Mouse (Mus musculus) liver, postnatal 0 days (tissue): ENCODE data around the gene Sorbs1. TPM values are rescaled to one million over a fixed set of nuclear protein-coding genes. Genes with fewer than 3 reads are reported as not detected.

ENCODE experiments used
- ATAC-seq: fragments of 200-750 bp; cut with Nextera tagmentation; 2 replicates; pipeline ENCODE4 v1.8.0; 2017; ENCODE audit warnings: mild to moderate bottlenecking, moderate library complexity
- DNase-seq: peaks from one replicate; pipeline ENCODE4 v3.0.0-alpha.2; 2016
- H3K27ac ChIP-seq: fragments of 300-500 bp; sonication (generic); 2 replicates; pipeline ENCODE4 v1.5.1; 2014; ENCODE audit warnings: antibody characterized with exemption, moderate library complexity, mild to moderate bottlenecking, low read depth
- H3K27me3 ChIP-seq: fragments of 300-500 bp; sonication (generic); 2 replicates; pipeline ENCODE4 v1.6.1; 2014; ENCODE audit warnings: low read length, control low read depth, mixed read lengths; ENCODE audit not compliant: insufficient read depth
- H3K36me3 ChIP-seq: fragments of 300-500 bp; sonication (generic); replicated peaks from 2 replicates; pipeline ENCODE4 v1.6.1; 2014; ENCODE audit warnings: mild to moderate bottlenecking, control low read depth, low read length, moderate library complexity, mixed read lengths; ENCODE audit not compliant: insufficient read depth
- H3K4me1 ChIP-seq: fragments of 300-500 bp; sonication (generic); 2 replicates; pipeline ENCODE4 v1.6.1; 2014; ENCODE audit warnings: antibody characterized with exemption, mild to moderate bottlenecking, control low read depth; ENCODE audit not compliant: insufficient read depth
- H3K4me2 ChIP-seq: fragments of 300-500 bp; sonication (generic); 2 replicates; pipeline ENCODE4 v1.6.1; 2014; ENCODE audit warnings: low read depth, mild to moderate bottlenecking, low read length, moderate library complexity, mixed read lengths
- H3K4me3 ChIP-seq: fragments of 300-500 bp; sonication (generic); 2 replicates; pipeline ENCODE4 v1.5.1; 2014; ENCODE audit warnings: low read depth, low read length
- H3K9ac ChIP-seq: fragments of 300-500 bp; sonication (generic); replicated peaks from 2 replicates; pipeline ENCODE4 v1.6.1; 2014; ENCODE audit warnings: mild to moderate bottlenecking, moderate library complexity
- H3K9me3 ChIP-seq: fragments of 300-500 bp; sonication (generic); 2 replicates; pipeline ENCODE4 v1.6.1; 2016; ENCODE audit warnings: mild to moderate bottlenecking, control low read depth, low read length, mixed read lengths
- CTCF ChIP-seq: sonication (generic); IDR thresholded peaks from 2 replicates; pipeline ENCODE4 v1.5.1; 2016; ENCODE audit warnings: antibody characterized with exemption, low read depth
- EP300 ChIP-seq: IDR thresholded peaks from 2 replicates; pipeline ENCODE4 v1.6.1; 2016; ENCODE audit warnings: antibody characterized with exemption, low read depth, mild to moderate bottlenecking
- WGBS: fragments of 180-500 bp; shearing (Covaris S2); extraction: QIAGEN DNeasy Blood & Tissue Kit; methylation state at CpG from one replicate; pipeline ENCODE4 v1.1.7; 2014; ENCODE audit not compliant: insufficient replicate concordance; 5-methylcytosine and 5-hydroxymethylcytosine counted together
- polyA plus RNA-seq: library from polyadenylated mRNA; unstranded; fragments of >200 nt; fragmentation: Nextera tagmentation; extraction: Ambion mirVana; gene quantifications from 2 replicates; pipeline ENCODE4 v1.2.1, GENCODE M21; 2015

The Sorbs1 gene
- polyA plus RNA-seq, 1 experiment from 2014 or later: 30.4 TPM

DNA sequence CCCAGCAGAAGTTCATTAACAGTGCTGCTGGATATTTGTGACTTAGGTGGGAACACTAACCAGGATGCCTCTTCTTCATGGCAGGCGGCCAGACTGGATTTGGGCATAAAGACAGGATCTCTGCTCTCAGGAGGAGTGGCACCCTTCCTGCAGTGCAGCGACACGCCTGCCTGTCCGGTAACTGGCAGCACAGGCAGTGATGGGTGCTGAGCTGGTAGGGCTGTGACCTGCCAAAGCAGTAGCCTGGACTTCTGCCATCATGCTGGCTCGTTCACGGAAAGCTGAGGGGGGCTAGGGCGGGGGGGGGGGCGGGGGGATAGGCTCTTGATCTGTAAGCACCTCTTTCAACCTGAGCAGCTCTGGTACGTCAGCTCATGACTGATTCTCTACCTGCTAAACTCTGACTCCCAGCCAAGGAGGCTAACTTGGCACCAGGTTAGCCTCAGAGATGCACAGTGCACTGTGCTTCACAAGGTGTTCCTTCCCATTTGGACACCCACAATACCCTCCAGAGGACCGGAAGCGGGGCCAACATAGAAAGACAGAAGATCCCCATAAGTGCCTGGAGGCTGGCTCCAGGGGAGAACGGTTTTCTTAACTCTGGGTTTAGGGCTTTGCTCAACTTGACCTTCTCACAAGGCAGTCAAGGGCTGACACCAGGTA lies 151.2 kb downstream of the Sorbs1 start:
- Histone ChIP-seq H3K9ac (no peak overlapping the region), H3K4me2 (no peak overlapping the region), H3K27ac (no peak overlapping the region), H3K9me3 (no peaks in the 10 kb centered on the region), H3K4me3 (no peak overlapping the region), H3K4me1 (peaks cover 14% of the 10 kb centered on the region), H3K27me3 (no peaks in the 10 kb centered on the region), H3K36me3 (peaks cover 13% of the 10 kb centered on the region)
- WGBS: 86% methylated on average over 12 of the region's 12 CpGs
- ATAC-seq (no peak), DNase-seq (no peak)
- TF ChIP-seq EP300 (no peak), CTCF (no peak)

DNA sequence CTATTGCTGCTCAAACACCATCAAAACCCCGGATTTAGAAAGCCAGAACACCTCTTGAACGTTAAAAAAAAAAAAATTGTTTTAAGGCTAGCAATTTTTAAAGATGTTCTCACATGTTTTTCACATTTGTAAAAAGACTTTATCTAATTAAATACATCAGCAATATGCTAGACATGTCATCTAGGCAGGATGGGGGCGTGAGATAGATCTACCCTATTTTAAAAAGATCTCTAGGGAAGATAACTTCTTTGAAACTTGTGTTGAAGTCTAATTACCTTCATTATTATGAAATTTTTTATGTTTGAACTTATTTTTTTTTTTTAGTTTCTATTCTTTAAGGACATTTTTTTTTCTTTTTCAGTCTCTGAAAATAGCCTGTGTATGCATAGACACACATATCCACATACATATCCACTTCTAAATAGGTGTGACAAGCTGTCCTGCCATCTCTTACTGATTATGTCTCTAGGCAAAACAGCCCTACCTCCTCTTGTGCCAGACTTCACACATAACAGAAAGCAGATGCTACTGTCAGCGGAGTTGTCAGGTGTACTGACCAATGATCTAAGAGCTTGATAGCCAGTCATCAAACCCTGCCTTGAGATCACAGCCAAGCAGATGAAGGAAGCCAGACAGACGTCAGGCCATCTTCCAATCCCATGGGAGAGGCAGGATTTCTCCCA lies 153.7 kb downstream of the Sorbs1 start:
- 79% methylated on average over 5 of the region's 5 CpGs for WGBS

DNA sequence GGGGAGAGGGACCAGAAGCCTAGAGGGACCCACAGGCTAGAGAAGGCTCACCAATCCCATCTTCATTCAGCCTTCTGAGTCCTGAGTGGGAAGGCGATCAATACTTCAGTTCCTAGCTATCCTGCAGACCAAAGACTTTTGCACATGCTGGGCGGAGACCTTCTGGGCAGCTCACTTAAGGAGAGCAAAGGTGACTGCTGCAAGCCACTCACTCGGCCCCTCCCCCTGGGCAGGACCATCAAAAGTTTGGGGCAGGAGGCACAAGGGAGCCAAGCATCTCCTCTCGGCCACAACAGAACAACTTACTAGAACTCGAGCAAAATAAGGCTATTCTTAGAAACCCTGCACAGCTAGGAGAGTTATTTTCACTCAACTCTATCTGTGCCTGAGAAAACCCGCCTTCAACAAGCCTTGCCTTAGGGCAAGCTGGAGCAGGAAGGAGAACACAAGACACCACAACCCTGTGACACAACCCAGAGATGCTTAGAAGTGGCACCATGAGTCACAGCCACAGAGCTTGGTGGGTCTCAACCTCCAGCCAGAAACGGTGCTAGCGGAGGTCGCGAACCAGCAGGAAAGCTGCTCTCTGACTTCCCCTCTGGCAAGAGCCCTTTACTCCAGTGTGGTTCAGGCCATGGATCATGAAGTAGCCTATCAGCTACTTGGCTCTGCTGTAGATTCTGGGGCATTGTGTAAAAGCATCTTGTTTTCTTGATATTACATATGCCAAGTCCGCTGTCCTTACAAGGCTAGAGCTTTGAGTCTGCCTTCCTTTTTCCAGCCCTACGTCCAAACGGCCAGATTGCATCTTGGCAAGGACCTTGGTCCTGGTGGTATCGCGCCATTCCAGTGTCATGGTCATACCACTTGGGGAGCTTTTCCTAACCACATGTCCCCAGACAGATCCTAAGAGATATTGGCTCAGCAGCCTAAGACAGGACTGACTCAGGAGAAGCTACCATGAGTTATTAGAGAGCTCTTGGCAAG lies 156.8 kb downstream of the Sorbs1 start:
- Histone ChIP-seq H3K27ac (no peak overlapping the region), H3K9ac (no peak overlapping the region), H3K4me3 (no peak overlapping the region), H3K4me1 (no peaks in the 10 kb centered on the region), H3K9me3 (no peaks in the 10 kb centered on the region), H3K36me3 (peaks cover 7% of the 10 kb centered on the region; the same call in 1 of the 2 replicates), H3K27me3 (no peaks in the 10 kb centered on the region), H3K4me2 (no peak overlapping the region)
- no peak for ATAC-seq
- TF ChIP-seq CTCF (no peak), EP300 (no peak)
- WGBS: 79% methylated on average over 15 of the region's 15 CpGs
- no peak for DNase-seq

More for the DNA sequence above, 153.7 kb downstream of the Sorbs1 start:
- Histone ChIP-seq H3K27ac (no peak overlapping the region), H3K4me1 (peaks cover 2% of the 10 kb centered on the region; the same call in 1 of the 2 replicates), H3K4me2 (no peak overlapping the region), H3K4me3 (no peak overlapping the region), H3K9me3 (no peaks in the 10 kb centered on the region), H3K27me3 (no peaks in the 10 kb centered on the region), H3K36me3 (peaks cover 13% of the 10 kb centered on the region), H3K9ac (no peak overlapping the region)
- no peak for TF ChIP-seq CTCF
- TF ChIP-seq EP300: no peak
- ATAC-seq: no peak
- DNase-seq: no peak

DNA sequence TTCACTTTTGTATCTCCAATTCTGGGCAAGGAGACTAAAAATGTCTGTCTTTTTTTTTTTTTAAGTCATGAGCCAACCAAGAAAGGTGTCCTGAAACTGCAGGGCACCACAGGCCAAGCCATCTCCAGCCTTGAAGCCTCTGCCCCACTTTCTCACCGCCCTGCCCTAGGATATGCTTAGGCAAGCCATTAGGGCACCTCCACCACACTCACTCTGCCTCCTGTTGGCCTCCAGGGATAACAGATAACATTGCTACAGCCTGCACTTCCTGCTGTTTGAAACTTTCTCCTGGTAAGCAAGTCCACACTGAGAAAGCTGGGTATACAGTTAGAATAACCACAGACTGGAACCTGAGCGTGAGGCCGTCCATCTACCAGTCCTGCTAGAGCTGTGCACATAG lies 158.5 kb downstream of the Sorbs1 start:
- H3K4me2 ChIP-seq: no peak overlapping the region
- peaks cover 9% of the 10 kb centered on the region; the same call in 1 of the 2 replicates for H3K36me3 ChIP-seq
- no peak overlapping the region for H3K9ac ChIP-seq
- ATAC-seq: no peak
- H3K27me3 ChIP-seq: no peaks in the 10 kb centered on the region
- TF ChIP-seq EP300: no peak
- TF ChIP-seq CTCF: no peak
- H3K4me3 ChIP-seq: no peak overlapping the region
- no peaks in the 10 kb centered on the region for H3K9me3 ChIP-seq
- H3K27ac ChIP-seq: no peak overlapping the region
- no peak for DNase-seq
- H3K4me1 ChIP-seq: no peaks in the 10 kb centered on the region
- 78% methylated on average over 3 of the region's 3 CpGs for WGBS

DNA sequence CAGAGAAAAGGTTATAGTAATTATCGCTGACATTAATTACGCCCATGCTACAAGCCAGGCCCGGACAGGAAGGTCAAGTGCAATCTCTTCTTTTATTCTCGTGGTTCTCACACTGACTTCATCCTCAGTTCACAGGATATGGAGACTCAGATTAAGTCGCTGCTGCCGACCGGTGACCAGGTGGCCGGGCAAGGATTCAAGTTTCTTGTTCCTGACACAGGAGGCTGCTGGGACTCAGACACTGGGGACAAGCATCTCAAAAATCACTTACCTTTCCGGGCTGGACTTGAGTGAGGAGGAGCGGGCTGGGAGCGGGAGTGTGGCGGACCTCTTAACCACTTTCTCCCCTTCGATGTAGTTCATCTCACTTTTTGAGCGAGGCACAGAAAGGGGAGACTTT lies 161.6 kb downstream of the Sorbs1 start:
- Histone ChIP-seq H3K27ac (no peak overlapping the region), H3K4me1 (peaks cover 6% of the 10 kb centered on the region; the same call in 1 of the 2 replicates), H3K9me3 (no peaks in the 10 kb centered on the region), H3K4me3 (no peak overlapping the region), H3K27me3 (no peaks in the 10 kb centered on the region), H3K9ac (no peak overlapping the region), H3K36me3 (peaks cover 16% of the 10 kb centered on the region), H3K4me2 (no peak overlapping the region)
- no peak for ATAC-seq
- TF ChIP-seq EP300: no peak
- DNase-seq: no peak
- WGBS: 86% methylated on average over 14 of the region's 14 CpGs

DNA sequence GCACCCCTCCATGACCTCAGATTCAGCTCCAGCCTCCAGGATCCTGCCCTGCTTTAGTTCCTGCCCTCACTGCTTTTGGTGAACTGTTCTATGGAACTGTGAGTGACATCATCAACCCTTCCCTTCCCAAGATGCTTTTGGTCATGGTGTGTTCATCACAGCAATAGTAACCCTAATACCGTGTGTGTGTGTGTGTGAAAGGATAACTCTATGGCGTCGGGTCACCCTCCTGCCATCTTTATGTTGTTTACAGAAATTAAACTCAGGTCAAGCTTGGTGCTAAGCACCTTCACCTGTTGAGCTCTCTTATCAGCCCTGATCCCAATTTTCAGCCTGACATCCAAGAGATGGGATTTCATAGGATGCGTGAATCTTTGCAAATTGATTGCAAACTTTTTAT lies 162.7 kb downstream of the Sorbs1 start:
- H3K9ac ChIP-seq: no peak overlapping the region
- H3K36me3 ChIP-seq: peaks cover 16% of the 10 kb centered on the region
- peaks cover 6% of the 10 kb centered on the region; the same call in 1 of the 2 replicates for H3K4me1 ChIP-seq
- H3K27me3 ChIP-seq: no peaks in the 10 kb centered on the region
- H3K4me2 ChIP-seq: no peak overlapping the region
- no peaks in the 10 kb centered on the region for H3K9me3 ChIP-seq
- TF ChIP-seq CTCF (no peak), EP300 (no peak)
- DNase-seq (no peak), ATAC-seq (no peak)
- WGBS: 89% methylated on average over 4 of the region's 4 CpGs
- H3K27ac ChIP-seq: no peak overlapping the region
- no peak overlapping the region for H3K4me3 ChIP-seq
